Mouse (Mus musculus) CD4-positive naive resting alpha-beta T cell, adult 57 days (primary cell): Measurements from ENCODE around the gene Gale. TPM values are rescaled to one million over a fixed set of nuclear protein-coding genes. Genes with fewer than 3 reads are reported as not detected.

Experiments
- total RNA-seq: library from RNA; stranded (reverse); gene quantifications from one replicate; pipeline ENCODE4 v1.2.4, GENCODE M21; 2023

The Gale gene
- total RNA-seq = 6.6 TPM

DNA sequence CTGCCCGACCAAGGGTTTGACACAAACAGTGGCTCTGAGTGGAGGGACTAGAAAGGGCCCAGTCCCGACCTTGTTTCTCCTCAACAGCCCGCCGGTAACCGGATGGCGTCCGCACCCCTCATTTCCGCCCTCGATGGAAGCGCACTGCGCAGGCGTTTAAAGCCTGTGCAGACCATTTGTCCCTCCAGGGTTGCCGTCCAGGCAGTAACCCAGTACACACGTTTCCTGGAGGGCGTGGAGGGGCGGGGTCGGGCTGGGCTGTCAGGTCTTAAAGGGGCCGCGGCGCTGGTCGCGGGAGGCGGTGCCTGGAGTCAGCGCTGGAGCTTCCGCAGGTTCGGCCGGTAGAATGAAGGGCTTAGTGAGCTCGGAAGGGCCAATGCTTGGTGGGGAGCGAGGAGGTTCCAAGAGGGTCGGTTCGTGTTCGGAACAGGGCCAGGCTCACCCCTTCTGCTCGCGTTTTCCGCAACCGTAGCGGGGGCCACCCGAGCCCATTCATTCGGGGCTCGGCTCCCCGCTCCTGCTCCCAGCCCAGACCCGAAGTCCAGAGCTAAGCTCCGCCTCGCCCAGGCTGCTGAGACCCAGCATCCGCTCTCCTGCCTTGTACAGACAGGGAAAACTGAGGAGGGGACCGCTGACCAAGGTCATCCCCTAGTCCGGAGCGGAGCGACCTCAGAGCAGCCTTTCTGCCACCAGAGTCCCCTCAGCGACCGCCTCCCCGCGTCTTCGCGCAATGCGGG is at the start of gene Gale:
Gale (plus strand) TSS at position 271 of the 737 bp plus-strand sequence.

GRCm38 (mm10) chr4:135920304-135921241 is 43.0 kb upstream of the Gale start, which contains the start of gene Fuca1:
Fuca1 (plus strand) TSS chr4:135920735.

DNA sequence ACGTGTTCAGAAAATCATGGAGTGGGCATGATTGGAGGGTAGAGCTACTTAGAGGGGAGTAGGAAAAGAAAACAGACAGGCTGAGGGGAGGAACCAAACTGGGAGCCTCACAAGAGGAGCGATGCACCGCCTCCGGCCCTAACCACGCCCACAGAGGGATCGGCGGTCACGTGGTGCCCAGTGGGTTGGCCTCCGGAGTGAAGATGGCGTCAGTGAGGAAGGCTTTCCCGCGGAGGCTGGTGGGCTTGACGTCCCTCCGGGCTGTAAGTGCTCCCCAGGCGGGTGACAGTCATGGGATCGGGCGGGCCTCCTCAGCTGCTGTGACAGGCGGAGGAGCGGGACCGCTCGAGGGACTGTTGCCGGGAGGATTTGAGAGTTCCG is 17.3 kb upstream of the Gale start, which contains the start of gene Hmgcl:
Hmgcl (plus strand) TSS at position 171 of the 381 bp plus-strand sequence.

DNA sequence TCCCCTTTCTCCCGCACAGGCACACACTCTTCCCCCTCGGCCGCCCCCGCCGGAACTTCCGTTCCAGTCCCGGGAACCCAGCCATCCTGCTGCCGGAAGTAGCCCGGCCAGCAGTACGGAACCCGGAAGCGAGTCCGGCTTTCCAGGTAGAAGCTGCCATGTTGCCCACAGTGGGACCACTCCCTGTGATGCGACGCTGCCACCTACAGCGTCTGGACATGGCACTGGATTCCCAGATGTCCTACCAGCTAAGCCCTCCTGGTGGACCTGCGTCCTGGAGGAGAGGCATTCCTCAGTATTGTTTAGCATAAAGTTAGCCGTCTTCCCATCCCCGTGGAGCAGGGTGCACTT is 9.0 kb downstream of the Gale start, which contains the start of gene Lypla2:
Lypla2 (minus strand) TSS at position 71 of the 351 bp plus-strand sequence.

DNA sequence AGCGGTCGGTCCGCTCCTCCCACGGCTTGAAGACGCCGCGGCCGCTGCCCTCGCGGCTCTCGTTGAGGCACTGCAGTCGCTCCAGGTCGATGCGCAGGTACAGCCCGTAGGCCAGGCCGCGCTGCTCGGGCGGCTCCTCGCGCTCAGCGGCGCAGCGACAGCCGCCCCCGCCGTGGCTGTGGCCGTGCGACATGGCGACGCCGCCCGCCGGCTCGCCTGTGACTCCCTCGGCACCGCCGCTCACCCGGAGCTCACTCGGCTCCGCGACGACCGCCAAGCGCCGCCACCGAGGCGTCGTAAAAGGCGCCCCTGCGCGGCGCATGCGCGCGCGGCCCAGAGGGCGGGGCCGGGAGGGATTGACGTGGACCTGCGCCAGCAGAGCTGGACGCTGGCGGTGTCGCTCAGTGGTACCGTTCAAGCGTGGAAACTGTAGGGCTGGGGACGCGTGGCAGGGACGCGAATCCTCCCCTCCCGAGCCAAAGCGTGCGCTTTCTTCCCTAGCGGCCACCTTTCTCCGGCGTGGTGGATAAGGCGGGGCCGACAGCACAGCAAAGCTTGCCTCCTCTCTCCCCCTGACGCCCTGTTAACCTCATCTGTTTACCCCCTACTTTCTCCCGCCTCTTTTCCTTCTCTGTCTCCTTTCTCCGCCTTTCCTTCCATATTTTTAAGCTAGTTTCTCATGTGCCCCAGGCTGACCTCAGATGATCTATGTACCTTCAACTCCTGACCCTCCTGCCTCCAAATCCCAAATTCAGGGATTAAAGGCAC is 23.6 kb downstream of the Gale start, which contains the start of gene Pithd1:
Pithd1 (minus strand) TSS at position 322 of the 768 bp plus-strand sequence.

Other genes with a start within 250 kb of the Gale start
- 0.21 TPM for gene Il22ra1, start 235.6 kb upstream of the Gale start, total RNA-seq
- not detected for gene Myom3, start 204.0 kb upstream of the Gale start, total RNA-seq
- 134 TPM for gene Srsf10, start 108.0 kb upstream of the Gale start, total RNA-seq
- 93.8 TPM for gene Pnrc2, start 89.9 kb upstream of the Gale start, total RNA-seq
- gene Cnr2, start 68.3 kb upstream of the Gale start, total RNA-seq = 13.4 TPM
- gene Fuca1, start 43.0 kb upstream of the Gale start, total RNA-seq = 53.5 TPM
- 24.9 TPM for gene Hmgcl, start 17.3 kb upstream of the Gale start, total RNA-seq
- gene Lypla2, start 8.9 kb downstream of the Gale start, total RNA-seq = 105 TPM
- 40.4 TPM for gene Pithd1, start 23.5 kb downstream of the Gale start, total RNA-seq
- 38.8 TPM for gene Eloa, start 58.0 kb downstream of the Gale start, total RNA-seq
- 1,119 TPM for gene Rpl11, start 89.7 kb downstream of the Gale start, total RNA-seq
- gene Id3, start 179.8 kb downstream of the Gale start, total RNA-seq = 31.0 TPM
- 10.1 TPM for gene E2f2, start 208.7 kb downstream of the Gale start, total RNA-seq
- gene Asap3, start 242.6 kb downstream of the Gale start, total RNA-seq = 0.21 TPM